Mouse (Mus musculus) ES-E14 (cell line): ENCODE results near the gene Klk1b21.

Source experiments
- HCFC1 ChIP-seq: IDR thresholded peaks from 2 replicates; pipeline ENCODE4 v1.6.1; 2012; ENCODE audit warnings: low read length, inconsistent platforms, borderline replicate concordance; ENCODE audit not compliant: insufficient read depth
- ZC3H11A ChIP-seq: IDR thresholded peaks from 2 replicates; pipeline ENCODE4 v1.6.1; 2012; ENCODE audit warnings: low read depth, mild to moderate bottlenecking, inconsistent platforms, low read length, borderline replicate concordance

DNA sequence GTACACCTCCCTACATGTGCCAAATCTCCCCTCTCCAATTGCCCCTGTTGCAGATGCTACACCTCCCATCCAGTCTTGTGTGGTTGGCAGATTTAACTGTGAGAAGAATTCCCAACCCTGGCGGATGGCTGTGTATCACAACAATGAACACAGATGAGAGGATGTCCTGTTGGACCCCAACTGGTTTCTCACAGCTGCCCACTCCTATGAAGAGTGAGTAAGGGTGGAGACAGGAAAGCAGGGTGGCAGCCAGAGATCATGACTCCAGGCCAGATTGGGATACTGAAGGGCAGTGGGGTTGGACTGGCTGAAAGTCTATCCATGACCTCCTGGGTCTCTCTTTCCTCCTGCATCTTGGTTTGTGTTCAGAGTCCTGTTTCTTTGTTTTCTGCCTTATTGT is 6.0 kb upstream of the Klk1b21 start:
- TF ChIP-seq HCFC1 (no peak), ZC3H11A (no peak)
